Mouse (Mus musculus) retina, embryonic 14.5 days (tissue): ENCODE measurements around the gene Spock1.

Experiments used
- DNase-seq: peaks from one replicate; pipeline ENCODE4 v3.0.0-alpha.2; 2015; ENCODE audit warnings: low spot score

Spock1 gene

DNA sequence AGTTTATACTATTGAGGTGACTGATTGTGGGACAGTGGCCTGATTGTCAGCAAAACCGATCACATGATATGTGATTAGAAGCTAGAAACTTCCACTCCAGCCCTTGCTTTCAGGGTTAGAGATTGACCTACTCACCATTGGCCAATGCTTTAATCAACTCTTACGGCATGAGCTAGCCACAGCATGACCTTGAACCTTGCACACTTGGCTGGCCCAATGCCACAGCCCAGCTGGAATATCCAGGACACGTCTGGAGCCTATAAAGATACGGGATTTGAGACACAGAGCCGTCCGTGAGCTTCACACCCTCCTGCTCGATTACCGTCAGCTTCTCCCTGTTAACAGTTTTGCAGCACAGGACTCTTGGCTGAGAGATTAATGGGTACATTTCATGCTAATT, 251.5 kb downstream of the Spock1 start:
- no peak for DNase-seq

DNA sequence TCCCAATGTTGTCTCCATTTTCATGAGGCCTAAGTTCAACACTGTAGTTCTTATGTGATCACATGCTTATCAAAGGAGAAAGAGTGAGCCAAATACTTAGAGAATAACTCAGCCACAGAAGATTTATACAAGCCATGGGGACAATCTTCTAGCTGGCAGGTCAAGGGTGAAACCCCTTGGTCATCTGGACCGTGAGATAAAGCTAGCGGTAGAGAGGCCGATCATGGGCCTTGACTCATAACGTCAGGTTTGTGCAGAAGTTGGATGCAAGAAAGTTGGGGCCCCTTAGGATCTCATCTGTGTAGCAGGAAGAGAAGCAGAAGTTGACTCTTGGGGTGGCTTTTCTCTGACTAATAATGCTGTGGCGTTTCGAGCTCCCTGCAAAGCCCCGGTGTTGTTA, 253.8 kb downstream of the Spock1 start:
- no peak for DNase-seq

DNA sequence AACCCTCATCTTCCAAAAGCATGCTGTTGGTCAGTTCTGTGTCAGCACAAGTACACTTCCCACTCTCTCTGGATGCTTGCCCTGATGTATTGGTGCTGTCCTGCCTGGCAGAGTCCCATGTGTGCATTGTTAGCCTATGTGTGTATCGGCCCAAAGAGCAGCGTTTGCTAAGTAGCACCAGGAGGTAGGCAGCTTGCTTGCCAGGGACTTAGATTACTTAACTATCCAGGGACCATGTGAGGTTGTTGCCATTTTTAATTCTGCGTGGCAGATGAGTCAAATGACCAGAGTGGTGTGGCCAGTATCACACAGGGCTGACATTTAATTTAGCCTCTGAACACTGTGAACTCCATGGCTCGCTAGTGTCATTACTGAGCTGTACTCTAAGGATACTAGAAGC, 256.9 kb downstream of the Spock1 start:
- DNase-seq: no peak

DNA sequence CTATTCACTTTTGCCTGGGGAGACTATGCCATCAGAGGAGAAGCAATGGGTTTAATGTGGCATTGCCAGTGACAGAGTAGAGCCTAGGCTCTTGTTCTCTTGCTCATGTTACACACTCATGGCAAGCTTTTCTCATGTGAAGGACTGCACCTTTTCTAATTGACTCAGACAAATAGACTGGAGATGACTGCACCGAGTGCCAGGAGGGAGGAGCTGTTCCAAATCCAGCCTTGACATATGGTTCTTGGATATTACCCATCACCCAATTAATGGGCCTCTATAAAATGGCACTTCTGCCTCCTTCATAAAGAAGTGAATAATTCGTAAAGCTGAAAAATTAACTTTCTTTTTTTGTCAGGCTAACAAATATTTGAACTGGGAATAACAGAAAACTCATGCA, 259.3 kb downstream of the Spock1 start:
- no peak for DNase-seq

DNA sequence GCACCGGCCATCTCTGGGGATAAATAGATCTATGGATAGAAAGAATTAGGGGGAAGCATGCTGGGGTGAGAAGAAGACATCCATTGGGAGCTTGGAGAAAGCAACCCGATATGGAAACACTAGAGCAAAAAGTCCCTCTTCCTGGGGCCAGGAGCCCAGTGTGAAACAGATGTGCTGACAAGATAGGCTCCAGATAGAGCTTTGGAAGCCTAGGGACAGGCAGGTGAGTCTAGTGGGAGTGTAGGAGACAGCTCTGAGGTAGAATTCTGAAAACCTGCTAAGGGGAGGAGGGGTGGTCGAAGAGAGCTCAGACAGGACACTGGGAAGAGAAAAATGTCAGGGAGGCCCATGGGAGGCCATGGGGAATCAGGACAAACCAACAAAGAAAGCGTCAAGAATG, 260.7 kb downstream of the Spock1 start:
- DNase-seq: no peak

DNA sequence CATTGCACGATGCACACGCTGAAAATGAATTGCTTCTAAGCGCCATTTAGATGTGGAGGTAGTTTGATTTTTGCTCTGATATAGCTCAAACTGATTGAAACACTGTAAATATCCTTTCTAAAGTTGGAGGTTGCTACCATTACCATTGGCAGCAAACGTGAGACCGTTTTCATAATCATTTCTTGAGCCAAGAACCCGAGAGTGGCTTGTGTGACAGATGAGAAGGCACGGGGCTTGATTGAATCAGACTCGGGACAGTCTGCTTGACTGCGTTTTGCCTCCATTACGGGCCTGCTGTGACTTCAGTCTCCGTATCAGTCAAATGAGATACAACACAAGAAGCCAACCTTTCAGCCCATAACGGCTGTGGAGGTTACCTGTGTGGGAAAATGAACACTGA, 265.1 kb downstream of the Spock1 start:
- DNase-seq: no peak

DNA sequence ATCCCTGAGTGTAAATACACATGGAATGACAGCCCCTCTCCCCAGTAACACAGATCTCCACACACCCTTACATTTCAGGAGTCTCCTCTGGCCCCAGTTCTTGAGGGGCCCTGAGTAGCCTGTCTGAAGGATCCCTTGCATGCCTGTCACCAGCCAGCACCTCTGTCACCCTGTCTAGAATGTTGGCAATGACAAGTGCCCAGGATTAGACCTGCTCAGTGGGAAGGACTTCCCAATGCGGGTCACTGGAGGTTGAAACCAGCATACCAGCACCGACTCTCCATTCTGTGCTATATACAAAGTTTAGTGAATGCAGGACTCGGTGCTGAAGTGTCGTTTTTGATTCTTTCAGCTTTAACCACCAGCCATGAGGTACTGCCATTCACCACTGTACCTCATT, 266.5 kb downstream of the Spock1 start:
- no peak for DNase-seq

DNA sequence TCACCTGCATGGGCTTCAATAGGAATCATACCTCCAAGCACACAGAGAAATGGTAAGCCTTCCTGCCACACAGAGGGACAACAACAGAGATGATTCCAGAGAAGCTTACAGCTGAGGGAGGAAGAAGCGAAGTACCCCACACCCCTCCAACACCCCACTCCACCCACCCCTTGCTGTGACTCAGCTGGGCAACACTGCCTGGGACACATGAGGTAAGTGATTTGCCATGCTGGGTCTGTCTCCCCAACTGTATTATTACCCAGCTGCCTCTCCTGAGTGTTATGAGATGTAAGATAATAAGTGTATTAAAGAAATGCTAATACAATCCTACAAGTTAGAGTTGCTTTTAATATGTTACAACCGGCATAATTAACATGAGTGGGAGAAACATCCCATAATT, 267.2 kb downstream of the Spock1 start:
- no peak for DNase-seq

DNA sequence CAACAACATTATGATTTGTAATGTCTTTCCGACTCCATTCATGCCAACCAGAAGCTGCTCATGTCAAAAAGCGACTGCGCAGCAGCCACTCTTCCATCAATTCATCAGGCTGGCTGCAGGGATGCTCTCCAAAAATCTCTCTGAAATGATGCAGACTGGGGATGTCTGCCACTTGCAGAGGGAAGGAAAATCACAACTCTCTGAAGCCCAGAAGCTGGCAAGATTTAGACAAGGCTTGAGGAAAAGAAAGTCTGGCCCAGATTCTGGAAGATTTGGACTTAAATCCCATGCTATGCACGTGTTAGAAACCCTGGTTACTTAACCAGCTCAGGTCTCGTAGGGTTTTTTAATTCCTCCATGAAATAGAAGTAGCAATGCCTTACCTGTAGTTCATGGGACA, 269.3 kb downstream of the Spock1 start:
- DNase-seq: no peak

DNA sequence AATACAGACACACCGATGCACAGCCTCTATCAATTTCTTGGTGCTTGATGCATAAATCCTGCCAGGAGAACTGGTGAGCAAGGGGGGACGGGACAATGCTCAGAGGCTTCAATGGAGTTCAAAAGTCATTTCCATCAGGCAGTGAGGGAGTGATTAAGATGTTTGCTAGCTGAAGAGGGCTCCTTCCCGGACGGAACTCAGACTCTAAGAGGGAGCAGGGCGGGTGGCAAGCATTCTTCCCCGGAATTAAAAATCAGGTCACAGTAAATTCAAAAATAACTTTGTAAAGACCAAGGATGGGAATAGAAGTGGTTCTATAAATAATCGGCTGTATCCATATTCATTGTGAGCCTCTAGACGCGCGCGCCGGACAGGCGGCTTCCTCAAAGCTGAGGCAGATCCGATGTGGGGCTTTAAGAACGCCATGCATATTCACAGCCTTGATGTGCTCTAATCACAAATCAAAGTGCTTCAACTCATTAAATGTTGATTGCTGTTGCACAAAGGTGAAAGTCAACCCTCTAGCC, 270.5 kb downstream of the Spock1 start:
- no peak for DNase-seq

DNA sequence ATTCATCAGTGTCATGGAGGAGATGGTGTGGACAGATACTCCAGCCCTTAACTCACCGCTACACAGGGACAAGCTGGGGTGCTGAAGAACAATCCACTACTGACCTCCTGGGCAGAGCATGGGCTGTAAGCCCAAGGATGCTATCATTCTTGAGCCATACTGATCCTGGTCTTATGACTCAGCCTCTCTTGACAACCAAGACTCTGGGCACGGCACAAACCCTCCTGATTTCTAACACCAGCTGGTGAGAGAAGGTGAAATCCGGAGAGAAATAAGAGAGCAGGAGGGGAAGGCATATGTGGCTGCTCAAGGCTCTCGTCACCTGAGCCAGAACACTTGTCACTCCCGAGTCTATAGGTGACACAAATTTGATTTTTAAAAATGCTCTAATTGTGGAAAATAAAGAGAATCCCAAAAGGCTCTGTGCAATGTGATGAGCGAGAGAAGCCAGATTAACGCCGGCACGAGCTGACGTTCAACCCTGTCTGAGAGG, 271.0 kb downstream of the Spock1 start:
- no peak for DNase-seq

DNA sequence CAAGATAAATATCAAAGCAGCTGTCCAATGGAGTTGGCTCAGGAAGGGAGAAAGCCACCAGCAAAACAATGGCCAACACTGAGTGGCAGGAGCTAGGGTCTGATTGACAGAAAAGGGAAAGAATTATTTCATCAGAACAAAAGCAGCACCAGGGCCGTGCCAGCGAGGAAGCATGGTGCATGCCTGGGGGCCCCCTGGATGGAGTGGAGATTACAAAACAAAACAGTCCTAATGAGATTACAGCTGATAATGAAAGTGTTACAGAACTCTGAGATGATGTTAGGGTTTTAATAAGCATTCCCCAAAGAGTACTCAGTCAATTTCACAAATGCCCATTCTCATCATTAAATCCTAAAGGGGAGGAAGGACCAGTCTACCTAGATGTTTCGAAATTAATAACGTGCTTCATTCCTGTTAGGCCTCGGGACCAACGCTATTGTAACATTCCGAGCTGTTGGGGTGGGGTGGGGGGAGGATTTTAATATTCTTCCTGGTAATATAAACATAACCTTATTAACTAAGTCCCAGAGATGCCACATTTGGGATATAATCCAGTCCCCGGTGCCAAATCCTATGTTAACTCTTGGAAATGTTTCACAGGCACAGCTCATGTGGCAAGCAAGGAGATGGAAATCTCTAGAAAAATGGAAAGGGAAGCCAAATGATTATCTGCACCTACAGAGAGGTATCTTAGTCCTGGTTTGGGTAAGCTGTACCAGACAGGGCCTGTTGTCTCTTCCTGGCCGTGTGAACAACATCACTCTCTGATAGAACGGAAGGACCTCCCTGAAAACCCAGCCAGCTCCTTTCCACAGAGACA, 271.7 kb downstream of the Spock1 start:
- DNase-seq: no peak

DNA sequence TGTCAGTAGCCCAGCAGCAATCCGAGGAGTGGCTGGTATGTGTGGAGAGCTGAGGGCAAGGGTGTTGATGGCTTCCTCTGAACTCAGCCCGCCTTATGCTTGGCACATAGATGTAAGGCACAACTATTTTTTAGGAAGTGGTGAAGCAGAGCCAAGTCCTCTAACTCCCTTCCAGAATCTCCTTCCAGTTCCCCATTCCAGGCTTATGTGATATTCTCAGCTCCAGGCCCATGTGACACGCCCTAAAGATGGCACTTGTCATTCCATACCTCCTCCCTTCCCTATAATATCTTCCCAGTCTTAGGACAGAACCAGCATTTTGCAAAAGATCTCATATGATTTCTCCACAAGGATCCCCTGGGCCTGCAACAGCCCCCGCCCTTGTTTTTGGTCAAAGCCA, 277.6 kb downstream of the Spock1 start:
- DNase-seq: no peak

DNA sequence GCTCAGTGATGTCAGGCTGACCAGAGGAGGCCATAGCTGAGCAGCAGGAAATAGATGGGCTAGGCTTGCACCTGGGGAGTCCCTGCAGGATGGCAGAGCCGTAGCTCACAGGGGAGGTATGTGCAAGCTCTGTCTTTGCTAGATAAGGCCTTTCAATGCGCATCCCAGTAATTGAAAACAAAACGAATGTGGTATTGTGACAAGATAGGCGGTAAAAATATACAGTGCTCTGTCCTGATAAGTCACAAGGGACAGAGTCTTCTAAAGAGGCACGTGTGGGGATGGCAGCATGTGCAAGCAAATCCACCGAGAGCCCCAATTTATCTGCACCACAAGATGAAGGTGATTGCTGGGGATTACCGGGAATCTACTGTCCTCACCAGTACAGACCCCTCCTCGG, 279.9 kb downstream of the Spock1 start:
- DNase-seq: no peak

DNA sequence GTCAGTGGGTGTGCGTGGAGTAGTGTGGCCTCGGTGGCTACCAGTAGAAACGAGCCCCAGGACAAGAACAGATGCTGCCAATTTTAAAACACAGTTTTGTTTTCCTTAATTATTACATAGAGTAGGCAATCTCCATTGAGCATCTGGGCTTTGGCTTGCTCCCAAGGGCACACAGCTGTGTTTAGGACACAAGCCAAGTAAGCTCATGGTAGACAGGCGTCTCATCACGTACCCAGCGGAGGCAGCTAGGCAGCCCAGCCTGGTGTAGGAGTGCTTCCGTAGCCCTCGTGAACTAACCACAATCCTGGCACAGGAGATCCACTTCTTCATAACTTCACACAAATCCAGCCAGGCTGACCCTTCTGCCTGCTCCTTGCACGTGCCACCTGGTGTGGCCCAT, 281.7 kb downstream of the Spock1 start:
- no peak for DNase-seq

DNA sequence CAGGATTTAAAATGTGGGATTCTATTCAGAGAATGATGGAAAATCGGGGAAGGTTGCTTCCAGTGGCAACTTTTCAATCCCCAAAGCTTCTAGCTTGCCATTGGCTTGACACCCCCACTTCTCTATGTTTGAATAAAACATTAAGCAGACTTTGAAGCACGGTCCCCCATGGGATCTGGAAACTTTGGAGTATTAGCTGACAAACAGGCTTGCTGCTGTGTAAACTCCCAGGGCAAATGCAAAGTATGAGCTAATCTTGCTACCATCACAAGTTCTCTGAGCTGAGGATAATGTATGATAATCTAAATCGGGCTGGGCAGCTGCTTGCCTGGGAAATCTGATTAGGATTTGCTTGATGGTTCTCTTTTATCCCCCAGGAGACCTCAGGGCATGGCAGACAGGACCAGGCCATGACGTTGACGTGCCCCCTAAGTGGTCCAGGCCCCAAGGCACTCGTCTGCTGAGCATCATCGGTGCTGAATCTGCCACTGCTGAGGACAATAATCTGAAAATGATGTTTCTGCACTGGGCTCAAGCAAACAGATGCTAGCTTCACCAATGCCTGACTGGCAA, 284.1 kb downstream of the Spock1 start:
- DNase-seq: peak; percentile 43

DNA sequence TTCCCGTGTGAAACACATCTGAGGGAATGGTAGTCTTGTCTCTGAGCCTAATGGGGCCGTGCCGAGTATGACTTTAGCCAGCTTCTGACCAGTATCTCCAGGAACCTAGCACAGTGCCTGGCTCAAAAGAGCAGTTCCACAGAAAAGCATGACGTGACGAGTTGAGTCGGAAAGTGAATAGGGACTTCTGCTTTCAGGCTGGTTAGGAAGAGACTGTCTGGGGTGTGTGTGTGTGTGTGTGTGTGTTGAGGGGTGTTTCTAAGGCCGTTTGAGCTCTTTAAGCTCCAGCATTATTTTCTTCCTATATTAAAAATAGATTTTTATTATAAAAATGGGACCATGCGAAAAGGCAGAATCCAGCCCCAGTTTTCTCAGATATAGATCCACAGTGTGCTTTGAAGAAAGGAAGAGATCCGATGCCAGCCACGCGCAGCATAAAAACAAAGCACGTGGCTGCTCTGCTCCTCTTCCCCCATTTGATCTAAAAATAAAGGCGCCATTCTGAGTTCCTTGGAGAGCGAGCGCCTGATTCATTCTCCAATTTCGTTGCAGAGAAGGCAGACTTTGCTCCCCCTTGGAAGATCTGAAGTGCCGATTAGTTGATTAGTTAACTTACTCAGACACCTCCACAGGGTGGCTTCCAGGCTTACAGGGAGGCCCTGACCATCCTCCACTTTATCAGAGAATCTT, 288.9 kb downstream of the Spock1 start:
- no peak for DNase-seq

DNA sequence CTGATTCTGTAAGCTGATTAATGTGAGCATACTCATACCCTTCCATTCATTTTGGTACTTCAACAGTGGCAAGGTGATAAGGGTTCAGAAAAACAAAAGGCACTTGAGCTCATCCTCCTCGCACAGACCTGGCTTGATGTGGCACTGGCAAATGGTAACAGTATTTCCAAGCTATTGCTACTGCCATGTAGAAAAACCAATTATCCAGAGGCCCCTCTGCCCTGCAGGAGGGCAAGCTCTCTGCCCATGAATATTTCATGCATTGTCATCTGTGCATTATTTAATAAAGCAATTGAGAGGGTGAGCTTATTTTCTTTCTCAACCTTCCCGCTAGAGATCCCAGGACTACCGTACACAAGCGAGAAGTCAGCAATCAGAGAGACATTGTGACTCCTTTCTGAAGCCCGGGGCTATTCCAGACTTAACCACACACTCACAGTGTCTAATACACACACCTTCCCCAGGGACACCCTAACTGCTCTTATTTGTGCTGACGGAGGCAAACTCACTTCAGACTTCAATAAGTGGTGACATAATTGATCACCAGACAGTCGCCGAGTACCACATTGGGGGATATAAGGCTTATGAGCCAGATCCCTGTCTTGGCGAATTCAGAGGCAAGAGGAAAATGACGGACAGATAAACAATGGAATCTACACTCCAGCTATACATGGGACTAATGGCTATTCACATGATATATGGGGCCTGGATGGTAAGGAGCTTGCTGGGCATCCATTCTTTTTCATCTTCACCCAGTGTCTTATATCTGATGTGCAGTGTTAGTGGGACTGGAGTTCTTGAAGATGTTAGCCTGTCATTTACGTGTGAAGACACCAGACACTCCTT, 296.6 kb downstream of the Spock1 start:
- peak; percentile 60 for DNase-seq

DNA sequence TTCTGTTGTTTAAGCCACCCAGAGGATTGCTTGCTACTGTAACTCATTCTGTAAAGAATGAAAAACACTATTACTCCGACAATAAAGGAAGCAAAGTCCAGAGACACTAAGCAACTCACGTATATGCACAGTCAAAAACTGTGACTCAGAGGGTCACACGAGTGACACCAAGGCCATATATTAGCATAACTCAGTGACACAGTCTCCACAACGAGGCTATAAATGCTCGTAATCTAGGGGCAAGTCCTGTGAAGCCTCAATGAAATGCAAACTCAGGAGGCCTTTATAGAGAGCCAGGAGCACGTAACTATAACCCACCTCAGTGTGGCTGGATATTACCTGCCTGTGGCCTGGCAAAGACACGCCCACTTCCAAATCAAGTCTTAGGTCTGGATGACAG, 298.2 kb downstream of the Spock1 start:
- no peak for DNase-seq

DNA sequence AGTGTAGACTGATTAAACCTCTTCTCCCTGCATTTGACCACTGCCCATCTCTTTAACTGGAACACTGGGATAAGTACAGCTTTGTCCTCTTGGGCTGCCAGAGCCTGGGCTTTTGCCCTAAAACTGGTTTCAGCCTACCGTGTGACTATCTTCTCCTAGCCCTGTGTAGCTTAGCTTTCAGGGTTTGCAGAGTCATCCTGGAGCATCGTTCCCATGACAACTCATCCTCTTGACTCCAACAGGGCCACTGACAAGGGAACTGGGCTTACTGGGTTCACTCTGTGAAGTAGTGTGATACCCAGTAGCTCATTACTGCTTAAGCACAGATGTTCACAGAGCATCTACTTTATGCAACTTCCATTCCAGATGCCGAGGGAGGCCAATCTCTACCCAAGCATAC, 303.7 kb downstream of the Spock1 start:
- DNase-seq: no peak

DNA sequence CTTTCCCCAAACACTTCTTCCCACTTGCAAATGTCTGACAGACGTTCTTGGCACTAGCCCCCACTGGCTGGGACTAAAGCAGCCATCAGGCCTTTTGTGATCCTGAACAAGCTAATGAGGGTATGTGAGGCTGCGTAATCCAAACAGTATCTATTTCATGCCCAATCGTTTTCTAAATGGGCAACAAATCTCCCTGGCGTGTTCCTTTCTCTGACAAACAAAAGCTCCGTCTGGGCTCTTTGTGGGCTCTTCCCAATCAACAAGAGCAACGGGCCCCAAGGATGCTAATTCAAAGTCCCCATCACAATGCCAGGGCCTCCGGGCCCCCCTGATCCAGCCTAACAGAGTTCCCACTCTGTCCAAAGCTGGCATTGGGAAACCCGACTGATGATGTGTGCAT, 304.9 kb downstream of the Spock1 start:
- DNase-seq: peak; percentile 70

DNA sequence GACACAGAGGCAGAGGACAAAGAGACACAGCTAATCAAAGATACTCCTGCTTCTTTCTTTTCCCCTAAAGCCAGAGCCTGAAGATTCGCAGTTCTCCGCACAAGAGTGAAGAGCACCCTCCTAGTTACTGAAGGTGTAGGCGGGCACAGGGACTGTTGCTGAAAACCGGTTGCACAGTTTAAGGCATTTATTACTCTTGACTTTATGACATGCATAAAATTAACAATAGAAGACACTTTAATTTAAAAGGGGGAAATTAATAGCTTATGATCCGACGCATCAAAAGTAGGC, 312.4 kb downstream of the Spock1 start:
- DNase-seq: no peak
